Mouse (Mus musculus): ENCODE data around the gene Sft2d2. TPM values are rescaled to one million over a fixed set of nuclear protein-coding genes. Genes with fewer than 3 reads are reported as not detected.

Sft2d2 gene
- total RNA-seq, 2 experiments from 2014 or later = 15.5 to 17.4 TPM

DNA sequence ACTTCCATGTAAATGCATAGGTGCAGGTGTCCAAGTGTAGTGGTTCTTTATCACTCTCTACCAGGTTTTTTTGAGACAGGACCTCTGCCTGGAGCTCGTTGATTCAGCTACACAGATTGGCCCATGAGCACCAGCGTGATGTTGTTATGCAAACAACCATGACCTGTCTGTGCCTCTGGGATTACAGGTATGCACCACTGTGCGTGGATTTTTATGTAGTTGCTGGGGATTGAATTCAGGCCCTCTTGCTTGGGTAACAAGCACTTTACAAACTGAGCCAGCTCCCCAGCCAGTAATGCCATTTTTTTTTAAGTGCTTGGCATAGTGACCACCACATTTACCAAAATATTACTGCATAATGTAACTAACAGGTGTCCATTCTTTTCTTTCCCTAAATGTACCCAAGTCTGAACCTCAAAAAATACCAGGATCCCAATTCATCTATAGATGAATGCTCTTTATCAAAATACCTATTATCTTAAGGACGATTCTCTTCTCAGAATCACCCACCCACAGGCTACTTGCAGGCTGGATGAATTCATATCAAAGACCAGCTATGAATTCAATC, 7.3 kb upstream of the Sft2d2 start:
- no peak for TF ChIP-seq CTCF (IDR thresholded peaks at IDR 0.05)
- Histone ChIP-seq H3K27ac (no peak overlapping the region), H3K4me3 (no peak overlapping the region)
- no peak for DNase-seq (ENCODE audit: extremely low spot score in 1 of 2, low spot score in 2 of 2)
- intact Hi-C loops (cut with DNase I) = no loop called here

DNA sequence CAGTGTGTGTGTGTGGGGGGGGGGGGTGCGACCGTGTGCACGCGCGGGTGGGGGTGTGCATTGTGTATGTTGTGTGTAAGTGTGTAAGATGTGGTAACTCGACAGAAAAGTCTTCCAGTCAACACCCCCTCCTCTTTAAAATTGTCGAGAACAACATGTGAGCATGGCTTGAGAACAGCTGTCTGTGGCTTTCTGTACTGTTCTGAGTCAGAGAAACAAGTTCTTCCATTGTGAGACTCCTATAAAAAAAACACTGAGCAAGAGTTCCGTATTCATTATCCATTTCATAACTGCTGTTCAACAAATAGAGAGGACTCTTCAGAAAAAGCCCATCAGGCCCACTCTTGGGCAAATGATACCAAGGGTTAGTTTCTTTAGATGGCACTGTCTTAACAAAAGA, 6.5 kb upstream of the Sft2d2 start:
- H3K27ac ChIP-seq = no peak overlapping the region
- intact Hi-C loops (cut with DNase I) = no loop called here
- DNase-seq (ENCODE audit: extremely low spot score in 1 of 2, low spot score in 2 of 2) = no peak
- TF ChIP-seq CTCF (IDR thresholded peaks at IDR 0.05) = no peak
- no peak overlapping the region for H3K4me3 ChIP-seq

- no peak for DNase-seq (ENCODE audit: extremely low spot score in 1 of 2, low spot score in 2 of 2)
- no peak overlapping the region for H3K4me3 ChIP-seq
- H3K27ac ChIP-seq = no peak overlapping the region
- intact Hi-C loops (cut with DNase I) = no loop called here
- no peak for TF ChIP-seq CTCF (IDR thresholded peaks at IDR 0.05)
Measured at GRCm38 (mm10) chr1:165199639-165200038, 5.4 kb upstream of the Sft2d2 start.

DNA sequence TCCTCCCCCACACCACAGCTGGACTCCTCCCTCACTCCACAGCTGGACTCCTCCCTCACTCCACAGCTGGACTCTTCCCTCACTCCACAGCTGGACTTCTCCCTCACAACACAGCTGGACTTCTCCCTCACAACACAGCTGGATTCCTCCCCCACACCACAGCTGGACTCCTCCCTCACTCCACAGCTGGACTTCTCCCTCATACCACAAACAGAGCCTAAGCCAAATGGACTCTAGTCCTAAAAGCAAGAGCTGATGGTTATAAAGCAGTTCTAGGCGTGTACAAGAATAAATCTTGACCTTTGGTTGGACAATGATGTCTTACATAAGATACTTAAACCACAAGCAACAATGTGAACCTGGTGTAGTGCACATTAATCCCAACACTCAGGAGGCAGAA, 4.7 kb upstream of the Sft2d2 start:
- no peak for TF ChIP-seq CTCF (IDR thresholded peaks at IDR 0.05)
- Histone ChIP-seq H3K27ac (no peak overlapping the region), H3K4me3 (no peak overlapping the region)
- DNase-seq (ENCODE audit: extremely low spot score in 1 of 2, low spot score in 2 of 2) = no peak
- intact Hi-C loops (cut with DNase I) = no loop called here

- intact Hi-C loops (cut with DNase I) = no loop called here
- H3K27ac ChIP-seq = no peak overlapping the region
- TF ChIP-seq CTCF (IDR thresholded peaks at IDR 0.05) = no peak
- H3K4me3 ChIP-seq = no peak overlapping the region
- DNase-seq (ENCODE audit: extremely low spot score in 1 of 2, low spot score in 2 of 2) = no peak
Measured at GRCm38 (mm10) chr1:165197875-165198274, 3.6 kb upstream of the Sft2d2 start.

GRCm38 (mm10) chr1:165195396-165195960, 1.2 kb upstream of the Sft2d2 start:
- no peak for TF ChIP-seq CTCF (IDR thresholded peaks at IDR 0.05)
- Histone ChIP-seq H3K4me3 (no peak overlapping the region), H3K27ac (no peak overlapping the region)
- intact Hi-C loops (cut with DNase I) = loop anchor here (2.0 kb wide), 1 partner anchor 41 kb away; the partner anchor contains the start of gene Tiprl
- no peak for DNase-seq (ENCODE audit: extremely low spot score in 1 of 2, low spot score in 2 of 2)

DNA sequence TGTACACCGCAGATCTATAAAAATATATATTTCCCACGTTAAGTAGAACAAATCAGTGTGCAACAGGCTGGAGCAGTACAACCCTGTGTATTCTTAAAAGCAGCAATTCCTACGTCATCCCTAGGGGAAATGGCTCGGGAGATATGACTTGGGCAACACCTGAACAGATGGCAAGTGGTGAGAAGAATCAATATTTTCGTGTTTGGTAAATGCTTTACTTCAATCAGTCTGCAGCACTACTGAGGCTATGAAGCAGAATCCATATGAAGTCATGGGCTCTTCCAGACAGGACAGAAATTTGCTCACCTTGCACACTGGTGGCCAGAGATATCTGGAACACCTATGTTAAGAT, 400 bp upstream of the Sft2d2 start:
- H3K27ac ChIP-seq = peak overlapping the region; percentile 69

GRCm38 (mm10) chr1:165193426-165193825, 812 bp downstream of the Sft2d2 start:
- intact Hi-C loops (cut with DNase I) = no loop called here
- TF ChIP-seq CTCF (IDR thresholded peaks at IDR 0.05) = no peak
- DNase-seq (ENCODE audit: extremely low spot score in 1 of 2, low spot score in 2 of 2) = no peak
- H3K4me3 ChIP-seq = peak overlapping the region; percentile 65
- peak overlapping the region; percentile 69 for H3K27ac ChIP-seq

More for the DNA sequence above, 400 bp upstream of the Sft2d2 start:
- DNase-seq (ENCODE audit: extremely low spot score in 1 of 2, low spot score in 2 of 2) = no peak
- intact Hi-C loops (cut with DNase I) = loop anchor here (2.0 kb wide), 1 partner anchor 42 kb away; the partner anchor contains the start of gene Tiprl
- peak overlapping the region; percentile 65 for H3K4me3 ChIP-seq
- TF ChIP-seq CTCF (IDR thresholded peaks at IDR 0.05) = no peak

- intact Hi-C loops (cut with DNase I) = no loop called here
- H3K27ac ChIP-seq = no peak overlapping the region
Measured at GRCm38 (mm10) chr1:165192714-165193264, 1.4 kb downstream of the Sft2d2 start.

DNA sequence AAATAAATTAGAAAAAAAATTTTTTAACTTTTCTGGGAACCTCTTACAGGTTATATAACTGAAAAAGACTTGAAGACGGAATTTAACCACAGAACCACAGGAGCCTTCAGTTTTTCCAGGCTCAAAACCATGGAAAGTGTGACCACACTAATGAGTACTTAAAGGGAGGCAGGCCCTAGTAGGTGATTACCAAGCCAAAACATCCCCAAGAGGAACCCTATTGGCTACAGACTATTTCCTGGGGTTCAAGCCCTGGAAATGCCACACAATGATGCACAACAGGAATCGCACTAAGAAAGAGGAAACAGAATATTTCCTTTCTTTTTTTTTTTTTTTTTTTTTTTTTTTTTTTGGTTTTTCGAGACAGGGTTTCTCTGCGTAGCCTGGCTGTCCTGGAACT, 2.1 kb downstream of the Sft2d2 start:
- DNase-seq (ENCODE audit: extremely low spot score in 1 of 2, low spot score in 2 of 2) = no peak
- H3K4me3 ChIP-seq = no peak overlapping the region
- peak overlapping the region; percentile 73; the same call in 1 of the 2 replicates for H3K27ac ChIP-seq
- TF ChIP-seq CTCF (IDR thresholded peaks at IDR 0.05) = no peak
- intact Hi-C loops (cut with DNase I) = no loop called here

More at GRCm38 (mm10) chr1:165192714-165193264, 1.4 kb downstream of the Sft2d2 start:
- H3K4me3 ChIP-seq = no peak overlapping the region
- no peak for TF ChIP-seq CTCF (IDR thresholded peaks at IDR 0.05)
- DNase-seq (ENCODE audit: extremely low spot score in 1 of 2, low spot score in 2 of 2) = no peak

DNA sequence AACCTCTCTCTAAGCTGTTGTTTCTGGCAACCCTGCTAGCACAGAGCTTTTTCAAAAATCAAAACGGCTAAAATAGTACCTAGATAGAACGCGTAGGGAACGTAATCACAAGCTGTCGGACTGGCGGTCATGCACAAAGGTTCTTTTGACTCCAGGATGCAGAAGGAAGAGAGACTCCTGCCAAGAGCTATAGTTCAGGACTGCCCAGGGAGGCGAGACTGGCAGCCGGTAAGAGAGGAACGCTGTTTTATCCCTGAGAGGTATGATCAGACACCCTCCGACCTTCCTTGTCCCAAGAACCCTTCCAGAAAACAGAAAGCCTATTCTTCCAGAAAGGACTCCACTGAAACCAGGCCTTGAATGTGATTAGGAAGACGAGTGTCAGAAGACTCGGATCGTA, 2.6 kb downstream of the Sft2d2 start:
- no peak for DNase-seq (ENCODE audit: extremely low spot score in 1 of 2, low spot score in 2 of 2)
- intact Hi-C loops (cut with DNase I) = no loop called here
- Histone ChIP-seq H3K4me3 (no peak overlapping the region), H3K27ac (peak overlapping the region; percentile 73)
- TF ChIP-seq CTCF (IDR thresholded peaks at IDR 0.05) = no peak

DNA sequence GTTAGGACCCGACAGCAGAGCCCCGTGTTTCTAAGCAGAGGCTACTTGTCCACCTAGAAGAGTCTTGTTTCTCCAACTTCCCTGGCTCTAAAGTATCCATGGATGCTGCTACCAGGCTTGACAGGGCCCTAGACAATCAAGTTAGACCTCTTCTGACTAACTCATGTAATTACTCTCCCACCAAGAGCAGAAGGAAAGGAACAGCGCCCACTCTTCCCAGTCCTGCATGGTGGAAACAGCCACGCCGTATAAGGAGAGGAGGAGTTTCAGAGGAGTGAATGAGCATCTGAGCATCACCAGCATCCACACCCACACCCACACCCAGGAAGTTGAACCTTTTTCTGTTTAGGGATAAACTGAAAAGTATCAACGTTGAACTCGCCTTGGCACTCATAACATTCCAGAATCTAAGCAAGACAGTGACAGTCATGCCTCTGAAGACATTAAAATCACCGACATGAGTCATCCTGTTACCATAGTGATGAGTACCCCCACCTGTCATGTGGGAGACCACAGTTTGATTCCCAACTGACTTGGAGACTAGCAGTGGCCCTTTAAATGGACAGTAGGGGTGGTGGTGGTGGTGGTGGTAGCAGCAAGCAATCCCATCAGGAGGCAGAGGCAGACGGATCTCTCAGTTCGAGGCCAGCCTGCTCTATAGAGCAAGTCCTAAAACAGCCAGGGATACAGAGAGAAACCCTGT, 3.5 kb downstream of the Sft2d2 start:
- intact Hi-C loops (cut with DNase I) = no loop called here
- DNase-seq (ENCODE audit: extremely low spot score in 1 of 2, low spot score in 2 of 2) = no peak
- H3K27ac ChIP-seq = peak overlapping the region; percentile 73
- H3K4me3 ChIP-seq = no peak overlapping the region
- no peak for TF ChIP-seq CTCF (IDR thresholded peaks at IDR 0.05)
